Mouse (Mus musculus) embryonic facial prominence, embryonic 10.5 days (tissue): ENCODE data around the gene Ssbp4. TPM values are rescaled to one million over a fixed set of nuclear protein-coding genes. Genes with fewer than 3 reads are reported as not detected.
A peak's percentile ranks its signal among the peaks of the same experiment; 100 is the strongest.

Experiments
- DNase-seq: peaks from one replicate; pipeline ENCODE4 v3.0.0-alpha.2; 2017; ENCODE audit warnings: low spot score
- H3K27ac ChIP-seq: fragments of 300-500 bp; sonication (generic); replicated peaks from 2 replicates; pipeline ENCODE4 v1.5.1; 2016; ENCODE audit warnings: mild to moderate bottlenecking
- H3K27me3 ChIP-seq: fragments of 300-500 bp; sonication (generic); replicated peaks from 2 replicates; pipeline ENCODE4 v1.6.1; 2016; ENCODE audit warnings: low read depth, mild to moderate bottlenecking; ENCODE audit not compliant: poor library complexity, severe bottlenecking
- H3K36me3 ChIP-seq: fragments of 300-500 bp; sonication (generic); replicated peaks from 2 replicates; pipeline ENCODE4 v1.6.1; 2016; ENCODE audit warnings: mild to moderate bottlenecking, moderate library complexity
- H3K4me1 ChIP-seq: fragments of 300-500 bp; sonication (generic); 2 replicates; pipeline ENCODE4 v1.6.1; 2016
- H3K4me3 ChIP-seq: fragments of 300-500 bp; sonication (generic); 2 replicates; pipeline ENCODE4 v1.5.1; 2016; ENCODE audit warnings: mild to moderate bottlenecking, moderate library complexity
- H3K9me3 ChIP-seq: fragments of 300-500 bp; sonication (generic); 2 replicates; pipeline ENCODE4 v1.6.1; 2016; ENCODE audit warnings: mild to moderate bottlenecking
- whole genome bisulfite sequencing: fragments of 180-500 bp; shearing (Covaris S2); methylation state at CpG from one replicate; pipeline ENCODE4 v1.1.7; 2016; 5-methylcytosine and 5-hydroxymethylcytosine counted together
- polyA plus RNA-seq: library from polyadenylated mRNA; unstranded; fragments of >200 nt; fragmentation: Nextera tagmentation; extraction: Ambion mirVana; gene quantifications from 2 replicates; pipeline ENCODE4 v1.2.1, GENCODE M21; 2016

The Ssbp4 gene
- 105 and 109 TPM in 2 replicates for polyA plus RNA-seq

DNA sequence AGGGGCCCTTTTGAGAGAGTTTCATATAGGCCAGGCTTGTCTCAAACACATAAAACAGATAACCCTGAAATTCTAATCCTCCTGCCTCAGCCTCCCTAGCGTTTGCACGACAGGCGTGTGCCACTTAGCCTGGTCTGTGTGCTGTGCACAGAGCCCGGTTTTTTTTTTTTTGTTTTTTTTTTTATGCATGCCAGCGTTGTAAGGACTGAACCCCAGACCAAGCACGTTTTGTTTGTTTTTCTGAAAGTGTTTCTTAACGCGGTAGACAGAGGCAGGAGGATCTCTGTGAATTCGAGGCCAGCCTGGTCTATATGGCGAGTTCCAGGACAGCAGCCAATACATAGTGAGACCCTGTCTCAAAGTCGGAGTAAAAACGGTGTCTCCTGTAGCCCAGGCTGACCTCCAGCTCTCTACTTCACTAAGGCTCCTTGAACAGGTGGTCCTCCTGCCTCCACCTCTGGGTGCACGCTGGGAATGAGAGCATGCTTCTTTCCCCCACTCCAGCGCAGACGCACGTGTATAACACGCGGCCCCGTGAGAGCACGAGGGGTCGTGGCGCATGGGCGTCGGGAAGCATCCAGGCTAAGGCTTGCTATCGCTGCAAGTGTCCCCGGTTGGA, at the start of gene Ssbp4:
Gene Ssbp4 (minus strand): TSS at position 124 of the 619 bp plus-strand sequence.
- no peak for DNase-seq
- Histone ChIP-seq H3K4me1 (peaks cover 78% of the 10 kb centered on the region), H3K4me3 (peak within 1 kb of the TSS; percentile 89)

DNA sequence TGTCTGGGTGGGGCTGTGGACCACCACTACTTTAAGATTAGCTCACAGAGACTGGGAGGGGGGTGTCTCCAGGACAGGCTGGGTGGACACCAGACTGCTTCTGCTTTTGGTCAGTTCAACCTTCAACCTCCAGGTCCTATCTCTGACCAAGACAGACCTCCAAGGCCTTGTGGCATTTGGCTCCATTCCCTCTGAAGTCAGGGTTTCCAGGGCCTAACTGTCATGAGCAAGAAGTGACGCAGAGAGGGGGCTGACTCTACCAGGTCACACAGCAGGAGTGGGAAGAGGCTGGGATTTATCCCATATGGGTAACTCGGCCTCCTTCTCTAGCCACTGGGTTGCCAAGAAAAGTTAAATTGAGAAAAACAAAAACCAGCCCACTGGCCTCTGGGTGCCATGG, 49.1 kb upstream of the Ssbp4 start:
- no peak for DNase-seq
- H3K9me3 ChIP-seq = no peaks in the 10 kb centered on the region
- no peaks in the 10 kb centered on the region for H3K27me3 ChIP-seq
- peak overlapping the region; percentile 80 for H3K4me3 ChIP-seq
- 81% methylated on average over 2 of the region's 2 CpGs for WGBS
- H3K36me3 ChIP-seq = peaks cover 43% of the 10 kb centered on the region
- peaks cover 67% of the 10 kb centered on the region for H3K4me1 ChIP-seq
- peak overlapping the region; percentile 81 for H3K27ac ChIP-seq

More for the DNA sequence above, at the start of gene Ssbp4:
- peak within 1 kb of the TSS; percentile 97 for H3K27ac ChIP-seq
- peaks cover 16% of the 10 kb centered on the region for H3K36me3 ChIP-seq
- H3K27me3 ChIP-seq = no peaks in the 10 kb centered on the region
- WGBS = 5% methylated on average over 26 of the region's 26 CpGs
- no peaks in the 10 kb centered on the region for H3K9me3 ChIP-seq

DNA sequence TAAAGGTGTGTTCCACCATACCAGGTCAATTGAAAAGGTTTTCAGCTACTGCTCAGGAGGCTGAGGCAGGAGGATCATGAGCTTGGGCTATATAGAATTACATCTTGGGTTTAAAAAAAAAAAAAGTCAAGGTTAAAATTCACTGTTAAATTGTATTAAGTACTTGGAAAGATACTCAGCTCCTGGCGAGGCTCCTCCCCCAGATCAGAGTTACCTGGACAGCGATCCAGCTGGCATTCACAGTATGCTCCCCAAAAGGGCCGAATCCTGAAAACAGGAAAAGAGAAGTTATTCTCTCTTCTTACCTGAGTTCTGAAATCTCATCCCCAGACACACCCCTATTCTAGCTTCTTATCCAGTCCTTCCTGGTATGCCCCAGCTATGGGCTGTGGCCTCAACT, 48.5 kb upstream of the Ssbp4 start:
- H3K36me3 ChIP-seq = peaks cover 48% of the 10 kb centered on the region
- peak overlapping the region; percentile 80; the same call in 1 of the 2 replicates for H3K4me3 ChIP-seq
- 93% methylated on average over 3 of the region's 3 CpGs for WGBS
- no peaks in the 10 kb centered on the region for H3K9me3 ChIP-seq
- H3K27me3 ChIP-seq = no peaks in the 10 kb centered on the region
- peaks cover 72% of the 10 kb centered on the region for H3K4me1 ChIP-seq
- DNase-seq = no peak
- H3K27ac ChIP-seq = peak overlapping the region; percentile 81; the same call in 1 of the 2 replicates

DNA sequence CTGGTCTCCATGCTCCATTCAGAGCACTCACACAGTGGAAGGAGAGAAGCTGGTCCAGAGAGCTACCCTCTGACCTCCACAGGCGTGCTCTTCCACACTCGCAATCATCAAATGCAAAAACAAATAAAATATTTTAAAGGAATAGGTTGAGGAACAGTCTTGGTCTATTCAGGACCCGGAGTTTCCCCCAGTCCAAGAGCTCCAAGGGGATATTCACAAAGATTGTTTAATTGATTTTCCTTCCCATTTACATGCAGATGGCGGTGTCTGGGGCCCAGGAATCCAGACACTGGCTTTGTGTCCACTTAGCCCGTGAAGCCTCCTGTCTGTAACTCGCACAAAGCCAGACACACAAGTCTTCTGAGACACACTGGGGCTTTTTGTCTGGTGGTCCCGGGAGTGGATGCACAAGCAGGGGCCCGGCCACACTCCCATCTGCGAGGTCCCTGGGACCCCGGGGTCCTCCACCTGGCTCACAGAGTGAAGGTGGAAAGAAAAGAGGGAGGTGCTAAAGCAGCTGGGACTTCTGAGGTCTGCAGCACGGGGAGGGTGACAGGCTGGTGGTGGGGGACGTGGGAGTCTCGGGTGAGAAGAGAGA, 47.6 kb upstream of the Ssbp4 start:
- Histone ChIP-seq H3K4me1 (peaks cover 70% of the 10 kb centered on the region), H3K4me3 (no peak overlapping the region), H3K27me3 (no peaks in the 10 kb centered on the region), H3K27ac (peak overlapping the region; percentile 81), H3K36me3 (peaks cover 56% of the 10 kb centered on the region), H3K9me3 (no peaks in the 10 kb centered on the region)
- WGBS = 60% methylated on average over 13 of the region's 13 CpGs
- peak; percentile 39 for DNase-seq

DNA sequence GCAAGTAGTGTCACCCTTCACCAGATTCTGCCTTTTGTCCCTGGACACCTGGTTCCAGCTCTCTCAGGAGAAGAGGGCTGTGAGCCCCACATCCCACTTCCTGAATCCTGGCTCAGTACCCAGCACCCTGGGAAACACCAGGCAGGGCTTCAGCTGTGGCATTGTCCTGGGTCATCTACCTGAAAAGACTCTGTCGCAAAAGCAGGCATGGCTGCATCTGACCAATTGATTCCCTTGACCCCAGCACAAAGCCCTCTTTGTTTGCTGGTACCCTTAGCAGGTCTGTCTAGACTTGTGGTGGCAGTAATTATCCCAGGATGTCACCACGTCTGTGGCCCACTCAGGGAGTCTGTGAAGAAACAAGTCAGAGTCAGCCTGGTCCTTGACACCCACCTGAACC, 46.8 kb upstream of the Ssbp4 start:
- Histone ChIP-seq H3K27me3 (no peaks in the 10 kb centered on the region), H3K27ac (peak overlapping the region; percentile 81), H3K4me1 (peaks cover 66% of the 10 kb centered on the region), H3K9me3 (no peaks in the 10 kb centered on the region), H3K4me3 (peak overlapping the region; percentile 22; the same call in 1 of the 2 replicates), H3K36me3 (peaks cover 64% of the 10 kb centered on the region)
- WGBS = 16% methylated on average over 2 of the region's 2 CpGs
- DNase-seq = peak; percentile 43

DNA sequence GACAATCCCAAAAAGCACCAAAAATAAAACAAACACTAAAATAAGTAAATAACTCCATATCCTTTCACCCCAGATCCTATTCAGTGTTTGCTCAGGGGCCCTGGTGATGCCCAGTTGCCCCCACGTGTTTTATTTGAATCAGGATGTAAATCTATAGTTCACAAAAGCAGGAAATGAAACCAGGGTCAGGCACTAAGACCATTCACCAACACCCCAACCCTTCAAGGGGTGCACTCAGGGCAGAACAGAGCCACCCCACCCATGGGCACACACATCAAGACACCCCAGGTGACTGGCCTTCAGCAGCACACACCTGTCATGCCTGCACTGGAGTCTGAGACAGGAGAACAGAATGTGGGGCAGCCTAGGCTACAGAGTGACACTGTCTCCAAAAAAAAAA, 45.4 kb upstream of the Ssbp4 start:
- Histone ChIP-seq H3K4me3 (no peak overlapping the region), H3K9me3 (no peaks in the 10 kb centered on the region), H3K36me3 (peaks cover 78% of the 10 kb centered on the region), H3K27me3 (no peaks in the 10 kb centered on the region), H3K4me1 (peaks cover 60% of the 10 kb centered on the region), H3K27ac (peak overlapping the region; percentile 81; the same call in 1 of the 2 replicates)
- no peak for DNase-seq
- 72% methylated on average over 1 of the region's 1 CpGs for WGBS

DNA sequence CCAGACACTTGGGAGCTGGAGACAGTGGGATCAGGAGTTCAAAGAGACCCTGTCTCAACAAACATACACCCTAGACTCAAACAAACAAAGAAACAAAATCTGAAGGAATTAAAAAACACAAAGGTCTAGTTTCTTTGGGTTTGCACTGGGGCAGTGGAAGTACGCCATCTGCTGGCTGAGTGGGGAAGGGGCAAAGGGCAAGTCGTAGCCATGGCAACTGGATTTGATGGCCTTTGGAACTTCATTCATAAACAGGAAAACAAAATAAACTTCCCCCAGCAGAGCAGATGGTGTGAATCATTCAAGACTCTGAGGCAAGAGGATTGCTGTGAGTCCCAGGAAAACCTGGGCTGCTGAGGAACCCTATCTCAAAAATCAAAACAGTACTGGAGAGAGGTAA, 44.6 kb upstream of the Ssbp4 start:
- Histone ChIP-seq H3K27me3 (no peaks in the 10 kb centered on the region), H3K36me3 (peaks cover 87% of the 10 kb centered on the region), H3K9me3 (no peaks in the 10 kb centered on the region), H3K4me3 (no peak overlapping the region), H3K4me1 (peaks cover 60% of the 10 kb centered on the region), H3K27ac (no peak overlapping the region)
- DNase-seq = peak; percentile 67
- 67% methylated on average over 2 of the region's 2 CpGs for WGBS

DNA sequence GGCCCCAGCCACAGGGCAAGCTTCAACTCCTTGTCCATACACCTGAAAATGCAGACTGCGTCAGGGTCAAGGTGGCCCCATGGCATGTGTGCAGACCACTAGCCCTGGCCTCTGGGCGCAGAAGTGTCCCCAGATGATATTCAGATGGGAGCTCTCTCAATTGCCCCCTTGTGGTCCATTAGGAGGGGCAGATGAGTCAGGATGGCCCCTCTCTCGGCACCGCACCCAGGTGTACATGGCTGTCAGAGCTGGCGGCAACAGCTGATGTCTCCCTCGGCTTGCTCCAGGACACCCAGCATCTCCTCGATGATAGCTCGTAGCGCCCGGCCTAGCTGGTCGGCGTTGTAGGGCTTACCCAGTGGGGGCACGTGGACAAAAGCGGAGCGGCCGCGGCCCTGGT, 41.7 kb upstream of the Ssbp4 start:
- Histone ChIP-seq H3K27ac (no peak overlapping the region), H3K9me3 (no peaks in the 10 kb centered on the region), H3K4me1 (peaks cover 62% of the 10 kb centered on the region), H3K4me3 (no peak overlapping the region), H3K36me3 (peaks cover 65% of the 10 kb centered on the region), H3K27me3 (no peaks in the 10 kb centered on the region)
- WGBS = 93% methylated on average over 17 of the region's 17 CpGs
- DNase-seq = no peak

DNA sequence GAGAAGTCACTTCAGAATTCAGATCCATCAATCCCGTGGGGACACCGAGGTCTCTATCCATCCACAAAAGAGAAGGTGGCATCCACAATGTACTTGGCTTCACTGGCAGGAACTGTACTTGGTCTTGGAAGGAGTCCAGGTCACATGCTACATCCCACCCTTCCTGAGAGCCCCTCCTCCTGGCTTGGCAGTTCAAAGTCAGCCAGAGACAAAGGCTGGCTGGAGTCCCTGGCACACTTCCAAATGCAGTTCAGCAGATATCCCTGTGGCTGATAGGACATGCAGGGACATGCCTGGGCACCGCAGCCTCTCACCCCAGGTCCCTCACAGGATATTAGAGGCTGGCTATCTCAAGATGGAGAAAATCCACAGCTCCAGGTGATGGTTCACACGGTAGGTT, 40.7 kb upstream of the Ssbp4 start:
- H3K4me1 ChIP-seq = peaks cover 60% of the 10 kb centered on the region
- no peaks in the 10 kb centered on the region for H3K27me3 ChIP-seq
- H3K27ac ChIP-seq = peak overlapping the region; percentile 49
- H3K9me3 ChIP-seq = no peaks in the 10 kb centered on the region
- 89% methylated on average over 4 of the region's 4 CpGs for WGBS
- no peak overlapping the region for H3K4me3 ChIP-seq
- no peak for DNase-seq
- H3K36me3 ChIP-seq = peaks cover 54% of the 10 kb centered on the region

DNA sequence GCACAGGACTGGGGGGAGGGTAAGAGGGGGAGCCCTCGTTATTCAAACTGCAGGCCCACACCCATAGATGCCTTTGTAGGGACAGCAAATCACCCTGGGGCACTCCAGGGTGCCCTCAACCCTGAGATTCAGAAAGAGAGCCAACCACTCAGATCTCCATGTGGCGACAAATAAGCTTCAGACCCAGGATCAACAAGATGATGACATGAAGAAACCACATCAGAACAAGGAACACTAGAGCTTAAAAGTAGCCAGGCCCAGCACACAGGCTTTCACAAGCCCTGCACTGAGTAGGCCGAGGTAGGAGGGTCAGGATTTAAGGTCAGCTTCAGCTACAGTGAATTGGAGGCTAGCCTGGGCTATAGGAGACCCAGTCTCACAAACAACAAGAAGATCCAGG, 40.2 kb upstream of the Ssbp4 start:
- H3K27ac ChIP-seq = peak overlapping the region; percentile 49

DNA sequence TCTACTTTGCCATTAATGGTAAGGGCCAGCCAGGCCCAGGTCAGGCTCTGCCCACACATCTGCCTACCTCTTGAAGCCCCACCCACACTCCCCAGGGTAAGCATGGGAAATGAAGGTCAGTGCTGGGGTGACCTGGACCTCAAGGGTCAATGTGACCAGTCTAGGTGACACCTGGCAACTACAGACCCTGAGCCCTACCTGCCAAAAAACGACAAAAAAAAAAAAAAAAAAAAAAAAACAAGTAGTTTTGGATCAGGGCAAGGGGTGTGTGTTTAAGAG, 39.4 kb upstream of the Ssbp4 start:
- Histone ChIP-seq H3K27ac (peak overlapping the region; percentile 79), H3K36me3 (peaks cover 45% of the 10 kb centered on the region), H3K4me3 (no peak overlapping the region), H3K27me3 (no peaks in the 10 kb centered on the region), H3K9me3 (no peaks in the 10 kb centered on the region), H3K4me1 (peaks cover 60% of the 10 kb centered on the region)
- DNase-seq = no peak
- 23% methylated on average over 1 of the region's 1 CpGs for WGBS

More for the DNA sequence above, 40.2 kb upstream of the Ssbp4 start:
- no peak overlapping the region for H3K4me3 ChIP-seq
- no peak for DNase-seq
- WGBS = 67% methylated on average over 3 of the region's 3 CpGs
- no peaks in the 10 kb centered on the region for H3K9me3 ChIP-seq
- peaks cover 51% of the 10 kb centered on the region for H3K36me3 ChIP-seq
- H3K27me3 ChIP-seq = no peaks in the 10 kb centered on the region
- H3K4me1 ChIP-seq = peaks cover 60% of the 10 kb centered on the region

DNA sequence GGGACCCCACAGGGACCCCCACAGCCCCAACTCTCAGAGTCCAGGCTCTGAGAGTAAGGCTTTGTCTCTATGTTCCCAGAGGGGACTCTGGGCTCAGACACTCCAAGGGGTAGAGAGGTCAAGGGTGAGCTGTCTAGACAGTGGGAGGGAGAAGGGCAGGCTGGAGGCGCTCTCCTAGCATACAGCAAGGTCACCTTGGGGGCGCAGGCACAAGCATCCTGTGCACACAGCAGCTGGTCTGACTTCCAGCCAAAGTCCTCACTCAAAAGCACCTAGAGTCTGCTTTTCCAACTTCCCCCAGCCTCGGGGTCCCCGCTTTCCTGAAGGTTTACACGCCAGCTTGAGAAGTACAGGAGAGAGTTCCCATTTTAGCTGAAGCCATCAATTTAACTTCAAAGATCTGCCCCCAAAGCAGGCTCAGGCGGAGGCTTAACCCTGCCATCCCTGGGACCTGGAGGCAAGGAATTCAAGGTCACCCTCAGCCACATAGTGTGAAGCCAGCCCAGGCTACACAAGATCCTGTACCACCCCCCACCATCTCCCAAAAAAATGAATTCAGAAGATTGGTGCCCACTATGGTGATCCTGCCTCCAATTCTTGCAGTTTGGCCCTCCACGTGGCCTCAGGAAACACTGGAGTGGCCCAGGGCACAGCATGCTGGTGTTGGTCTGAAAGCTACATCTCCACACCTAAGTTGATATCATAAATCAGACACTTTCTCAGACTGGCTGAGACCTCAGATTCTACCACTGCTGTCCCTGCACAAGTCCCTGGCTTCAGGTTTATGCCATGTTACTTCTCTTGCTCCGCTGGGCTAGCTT, 38.9 kb upstream of the Ssbp4 start:
- WGBS = 48% methylated on average over 8 of the region's 8 CpGs
- peak; percentile 68 for DNase-seq
- H3K4me3 ChIP-seq = peak overlapping the region; percentile 30; the same call in 1 of the 2 replicates
- H3K9me3 ChIP-seq = no peaks in the 10 kb centered on the region
- H3K27ac ChIP-seq = peak overlapping the region; percentile 79
- peaks cover 43% of the 10 kb centered on the region for H3K36me3 ChIP-seq
- H3K4me1 ChIP-seq = peaks cover 59% of the 10 kb centered on the region
- H3K27me3 ChIP-seq = no peaks in the 10 kb centered on the region

DNA sequence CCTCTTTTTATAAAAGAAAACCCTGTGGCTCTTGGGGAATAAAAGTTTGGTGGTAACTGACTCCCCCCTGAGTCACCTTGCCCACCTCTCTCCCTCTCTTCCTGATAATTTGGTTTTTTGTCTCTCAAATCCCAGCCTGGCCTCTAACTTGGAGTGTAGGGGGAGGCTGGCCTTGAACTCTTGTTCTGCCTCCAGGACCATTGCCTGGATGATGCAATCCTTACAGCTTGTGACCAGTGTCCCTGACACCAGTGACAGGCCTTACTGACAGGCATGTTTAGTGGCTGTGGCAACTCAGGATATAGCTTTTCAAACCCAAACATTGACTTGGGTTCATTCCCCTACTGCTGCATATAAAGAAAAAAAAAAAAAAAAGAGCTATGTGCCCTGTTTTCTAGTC, 38.1 kb upstream of the Ssbp4 start:
- peaks cover 35% of the 10 kb centered on the region for H3K36me3 ChIP-seq
- H3K27ac ChIP-seq = peak overlapping the region; percentile 79
- no peaks in the 10 kb centered on the region for H3K9me3 ChIP-seq
- H3K4me3 ChIP-seq = no peak overlapping the region
- H3K27me3 ChIP-seq = no peaks in the 10 kb centered on the region
- no peak for DNase-seq
- peaks cover 55% of the 10 kb centered on the region for H3K4me1 ChIP-seq
